Mouse (Mus musculus) thymus, adult 2 months (tissue): ENCODE measurements around the gene Adgra3.

Source experiments
- CTCF ChIP-seq: fragments of 200-500 bp; IDR thresholded peaks from 2 replicates; pipeline ENCODE4 v1.5.1; 2012; ENCODE audit warnings: mild to moderate bottlenecking, control low read depth, low read length, moderate library complexity, borderline replicate concordance; ENCODE audit not compliant: control insufficient read depth, poor library complexity, insufficient read depth; ENCODE audit errors: extremely low read depth
- POLR2A ChIP-seq: fragments of 200-500 bp; IDR thresholded peaks from 2 replicates; pipeline ENCODE4 v1.6.1; 2012; ENCODE audit warnings: mild to moderate bottlenecking, low read length, control low read depth, moderate library complexity; ENCODE audit not compliant: control insufficient read depth, poor library complexity, insufficient read depth; ENCODE audit errors: extremely low read depth

DNA sequence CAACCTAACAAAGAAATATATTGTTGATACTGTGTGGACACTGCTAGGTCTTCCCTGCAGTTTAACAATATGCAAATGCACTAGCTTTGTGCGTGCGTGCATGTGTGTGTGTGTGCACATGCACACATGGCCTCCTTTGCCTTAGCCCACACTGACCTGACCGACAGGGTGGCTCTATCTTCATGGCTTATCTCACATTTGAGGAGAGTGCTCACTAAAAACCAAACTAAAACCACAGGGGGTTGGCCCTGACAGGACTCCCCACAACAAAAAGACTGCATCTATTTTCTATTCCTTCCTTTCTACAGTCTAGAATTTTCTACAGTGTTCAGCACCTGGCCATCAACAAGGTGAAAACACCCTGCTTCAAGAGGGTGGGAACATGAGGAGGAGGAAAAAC lies 32.7 kb downstream of the Adgra3 start:
- no peak for TF ChIP-seq CTCF
- no peak for TF ChIP-seq POLR2A
